Mouse (Mus musculus): Measurements from ENCODE around the gene Dap. TPM values are rescaled to one million over a fixed set of nuclear protein-coding genes. Genes with fewer than 3 reads are reported as not detected.

Gene Dap
- total RNA-seq, 2 experiments from 2014 or later: 5.5 to 6.4 TPM

DNA sequence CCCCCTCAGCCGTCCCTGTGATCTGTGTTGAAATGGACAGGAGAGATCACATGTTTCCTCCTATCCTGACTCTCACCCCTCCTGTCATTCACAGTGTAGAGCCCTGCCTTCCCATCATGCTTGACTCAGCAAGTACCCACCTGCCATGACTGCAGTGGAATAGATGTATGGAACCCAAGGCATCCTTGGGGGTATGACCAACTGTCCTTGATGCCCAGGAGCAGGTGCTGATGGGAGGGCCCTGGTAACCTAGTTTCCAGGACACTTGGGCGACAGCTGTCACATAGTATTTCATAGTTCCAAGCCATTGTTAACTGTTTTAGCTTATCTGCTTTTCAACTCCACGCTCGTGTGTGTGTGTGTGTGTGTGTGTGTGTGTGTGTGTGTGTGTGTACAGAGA lies 45.4 kb downstream of the Dap start:
- no peak for TF ChIP-seq CTCF (IDR thresholded peaks at IDR 0.05)
- intact Hi-C loops (cut with DNase I): loop anchor here (5.0 to 10.0 kb wide), 2 partner anchors 235 to 342 kb away; no protein-coding TSS in a partner anchor

DNA sequence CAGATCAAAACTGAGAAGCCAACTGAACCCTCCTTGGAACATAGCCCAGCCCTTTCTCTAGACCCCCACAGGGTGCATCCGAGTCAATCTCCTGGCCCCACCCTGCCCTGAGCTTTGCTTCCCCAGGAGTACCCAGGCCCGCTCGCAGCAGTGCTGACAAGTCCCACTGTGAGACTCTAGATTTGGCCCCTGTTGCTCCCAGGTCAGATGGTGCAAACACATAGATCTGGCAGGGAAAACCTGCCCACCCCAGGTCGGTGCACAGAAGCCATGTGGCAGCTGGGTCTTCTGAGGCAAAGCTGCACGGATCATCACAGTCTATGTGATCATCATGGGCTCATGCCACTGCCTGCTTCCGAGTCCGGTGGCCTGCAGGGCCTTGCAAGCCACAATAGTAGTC lies 48.6 kb downstream of the Dap start:
- intact Hi-C loops (cut with DNase I): no loop called here
- TF ChIP-seq CTCF (IDR thresholded peaks at IDR 0.05): no peak
- Histone ChIP-seq H3K4me3 (no peak overlapping the region), H3K27ac (no peak overlapping the region)
- no peak for DNase-seq (ENCODE audit: extremely low spot score in 1 of 2, low spot score in 2 of 2)

More for the DNA sequence above, 45.4 kb downstream of the Dap start:
- H3K4me3 ChIP-seq: no peak overlapping the region
- no peak for DNase-seq (ENCODE audit: extremely low spot score in 1 of 2, low spot score in 2 of 2)
- no peak overlapping the region for H3K27ac ChIP-seq

DNA sequence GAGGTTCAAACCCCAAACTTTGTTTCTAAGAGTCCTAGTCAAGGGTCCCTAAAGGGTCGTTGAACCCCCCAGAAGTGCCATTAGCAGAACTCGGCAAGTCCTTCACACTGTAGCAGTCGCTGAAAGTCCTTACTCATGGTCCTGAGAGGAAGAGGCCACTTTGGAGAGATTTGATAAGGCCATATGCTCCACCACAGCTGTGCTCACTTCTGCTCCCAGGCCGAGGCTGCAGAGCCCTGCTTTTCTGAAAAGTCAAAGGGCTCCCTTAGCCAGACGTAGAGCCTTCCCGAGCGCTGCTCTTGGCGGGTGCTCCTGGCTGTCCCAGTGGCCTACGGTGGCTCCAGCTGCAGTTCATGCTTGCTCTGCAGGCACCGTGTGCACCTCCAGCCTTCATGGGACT lies 49.4 kb downstream of the Dap start:
- H3K4me3 ChIP-seq: no peak overlapping the region
- intact Hi-C loops (cut with DNase I): no loop called here
- no peak for TF ChIP-seq CTCF (IDR thresholded peaks at IDR 0.05)
- H3K27ac ChIP-seq: no peak overlapping the region
- no peak for DNase-seq (ENCODE audit: extremely low spot score in 1 of 2, low spot score in 2 of 2)

GRCm38 (mm10) chr15:31278090-31278489 lies 54.0 kb downstream of the Dap start:
- H3K4me3 ChIP-seq: no peak overlapping the region
- intact Hi-C loops (cut with DNase I): no loop called here
- H3K27ac ChIP-seq: no peak overlapping the region
- DNase-seq (ENCODE audit: extremely low spot score in 1 of 2, low spot score in 2 of 2): no peak
- no peak for TF ChIP-seq CTCF (IDR thresholded peaks at IDR 0.05)

- DNase-seq (ENCODE audit: extremely low spot score in 1 of 2, low spot score in 2 of 2): no peak
- TF ChIP-seq CTCF (IDR thresholded peaks at IDR 0.05): no peak
- intact Hi-C loops (cut with DNase I): no loop called here
- Histone ChIP-seq H3K4me3 (no peak overlapping the region), H3K27ac (no peak overlapping the region)
These were observed 55.0 kb downstream of the Dap start for GRCm38 (mm10) chr15:31279120-31279519.

- Histone ChIP-seq H3K27ac (no peak overlapping the region), H3K4me3 (no peak overlapping the region)
- no peak for DNase-seq (ENCODE audit: extremely low spot score in 1 of 2, low spot score in 2 of 2)
- intact Hi-C loops (cut with DNase I): no loop called here
- TF ChIP-seq CTCF (IDR thresholded peaks at IDR 0.05): no peak
These were observed 55.5 kb downstream of the Dap start for GRCm38 (mm10) chr15:31279577-31280004.

GRCm38 (mm10) chr15:31280059-31280458 lies 55.9 kb downstream of the Dap start:
- no peak for TF ChIP-seq CTCF (IDR thresholded peaks at IDR 0.05)
- no peak for DNase-seq (ENCODE audit: extremely low spot score in 1 of 2, low spot score in 2 of 2)
- intact Hi-C loops (cut with DNase I): no loop called here
- no peak overlapping the region for H3K27ac ChIP-seq
- H3K4me3 ChIP-seq: no peak overlapping the region

DNA sequence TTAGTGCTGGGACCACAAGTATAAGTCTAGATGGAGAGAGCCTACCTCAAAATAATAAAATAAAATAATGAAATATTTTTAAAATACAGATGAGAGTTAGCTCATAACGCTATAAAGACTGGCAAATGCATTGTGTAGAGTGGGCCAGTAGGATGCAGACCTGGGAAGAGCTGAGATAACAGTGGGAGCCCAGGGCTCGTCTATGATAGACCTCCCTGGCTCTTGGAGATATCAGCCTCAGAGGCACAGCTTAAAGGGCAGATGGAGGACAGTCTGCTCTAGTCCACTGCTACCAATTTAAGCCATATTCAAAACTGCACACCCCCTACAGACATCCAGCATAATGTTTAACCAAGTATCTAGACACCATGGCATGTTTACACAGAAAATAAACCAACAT lies 56.6 kb downstream of the Dap start:
- Histone ChIP-seq H3K27ac (no peak overlapping the region), H3K4me3 (no peak overlapping the region)
- no peak for DNase-seq (ENCODE audit: extremely low spot score in 1 of 2, low spot score in 2 of 2)
- intact Hi-C loops (cut with DNase I): no loop called here
- no peak for TF ChIP-seq CTCF (IDR thresholded peaks at IDR 0.05)

GRCm38 (mm10) chr15:31281830-31282229 lies 57.7 kb downstream of the Dap start:
- TF ChIP-seq CTCF (IDR thresholded peaks at IDR 0.05): no peak
- intact Hi-C loops (cut with DNase I): no loop called here
- no peak overlapping the region for H3K27ac ChIP-seq

DNA sequence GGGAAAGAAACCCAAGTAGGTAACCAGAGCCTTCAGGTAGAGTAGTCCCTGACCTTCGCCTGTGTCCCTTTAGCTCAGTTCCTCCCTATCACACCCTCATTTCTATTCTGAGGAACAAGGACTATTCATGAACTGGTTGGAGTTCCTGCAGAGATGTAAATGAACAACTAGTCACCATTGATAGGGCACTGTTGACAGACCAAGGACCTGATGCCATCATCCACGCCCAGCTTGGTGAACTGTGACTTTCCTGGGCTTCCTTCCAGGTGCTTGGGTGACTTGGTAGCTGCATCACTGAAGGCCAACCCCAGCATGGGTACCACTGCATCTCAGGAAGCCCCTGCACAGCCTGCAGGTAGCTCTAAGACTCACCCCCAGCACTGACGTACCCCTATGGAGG lies 58.2 kb downstream of the Dap start:
- intact Hi-C loops (cut with DNase I): no loop called here
- Histone ChIP-seq H3K27ac (no peak overlapping the region), H3K4me3 (no peak overlapping the region)
- DNase-seq (ENCODE audit: extremely low spot score in 1 of 2, low spot score in 2 of 2): no peak
- TF ChIP-seq CTCF (IDR thresholded peaks at IDR 0.05): no peak

More at GRCm38 (mm10) chr15:31281830-31282229, 57.7 kb downstream of the Dap start:
- DNase-seq (ENCODE audit: extremely low spot score in 1 of 2, low spot score in 2 of 2): no peak
- H3K4me3 ChIP-seq: no peak overlapping the region

DNA sequence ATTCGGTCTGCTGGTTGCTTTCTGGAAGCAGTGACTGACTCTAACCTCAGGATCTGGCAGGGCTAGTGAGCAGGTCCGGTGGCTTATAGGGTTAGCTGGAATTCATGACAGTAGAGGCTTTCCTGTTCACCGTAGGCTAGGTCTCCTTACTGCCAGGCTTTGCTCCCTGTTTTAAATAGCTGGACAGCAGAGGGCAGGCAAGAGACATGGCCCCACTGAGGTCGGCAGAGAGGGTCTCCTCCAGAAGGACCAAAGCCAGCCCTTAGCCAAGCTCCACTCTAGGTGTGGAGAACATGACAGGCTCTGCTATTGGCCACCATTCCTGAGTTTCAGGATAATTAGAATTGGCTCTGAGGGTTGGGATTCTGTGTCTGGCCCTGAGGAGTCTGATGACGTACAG lies 60.0 kb downstream of the Dap start:
- no peak overlapping the region for H3K4me3 ChIP-seq
- TF ChIP-seq CTCF (IDR thresholded peaks at IDR 0.05): peak; percentile 43
- H3K27ac ChIP-seq: no peak overlapping the region
- DNase-seq (ENCODE audit: extremely low spot score in 1 of 2, low spot score in 2 of 2): no peak
- intact Hi-C loops (cut with DNase I): no loop called here

GRCm38 (mm10) chr15:31284922-31285631 lies 61.0 kb downstream of the Dap start:
- intact Hi-C loops (cut with DNase I): no loop called here
- H3K4me3 ChIP-seq: no peak overlapping the region
- TF ChIP-seq CTCF (IDR thresholded peaks at IDR 0.05): no peak
- DNase-seq (ENCODE audit: extremely low spot score in 1 of 2, low spot score in 2 of 2): no peak
- H3K27ac ChIP-seq: no peak overlapping the region

- Histone ChIP-seq H3K4me3 (no peak overlapping the region), H3K27ac (no peak overlapping the region)
- TF ChIP-seq CTCF (IDR thresholded peaks at IDR 0.05): no peak
- intact Hi-C loops (cut with DNase I): no loop called here
- no peak for DNase-seq (ENCODE audit: extremely low spot score in 1 of 2, low spot score in 2 of 2)
These were observed 61.6 kb downstream of the Dap start for GRCm38 (mm10) chr15:31285695-31286094.

Data from left cerebral cortex, adult 2 months (tissue).